ENCODE assay signal across 9 mouse cellular contexts in the genomic region with DNA sequence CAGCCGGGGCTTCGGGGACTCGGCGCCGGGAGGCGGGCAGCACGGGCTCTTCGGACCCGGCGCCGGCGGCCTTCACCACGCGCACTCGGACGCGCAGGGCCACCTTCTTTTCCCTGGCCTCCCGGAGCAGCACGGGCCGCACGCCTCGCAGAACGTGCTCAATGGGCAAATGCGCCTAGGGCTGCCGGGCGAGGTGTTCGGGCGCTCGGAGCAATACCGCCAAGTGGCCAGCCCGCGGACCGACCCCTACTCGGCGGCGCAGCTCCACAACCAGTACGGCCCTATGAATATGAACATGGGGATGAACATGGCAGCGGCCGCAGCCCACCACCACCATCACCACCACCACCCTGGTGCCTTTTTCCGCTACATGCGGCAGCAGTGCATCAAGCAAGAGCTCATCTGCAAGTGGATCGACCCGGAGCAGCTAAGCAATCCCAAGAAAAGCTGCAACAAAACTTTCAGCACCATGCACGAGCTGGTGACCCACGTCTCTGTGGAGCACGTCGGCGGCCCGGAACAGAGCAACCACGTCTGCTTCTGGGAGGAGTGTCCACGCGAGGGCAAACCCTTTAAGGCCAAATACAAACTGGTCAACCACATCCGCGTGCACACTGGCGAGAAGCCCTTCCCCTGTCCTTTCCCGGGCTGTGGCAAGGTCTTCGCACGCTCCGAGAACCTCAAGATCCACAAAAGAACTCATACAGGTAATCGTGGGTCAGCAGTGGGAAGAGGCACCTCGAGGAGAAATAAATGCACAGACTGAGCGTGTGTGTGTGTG. TPM values are rescaled to one million over a fixed set of nuclear protein-coding genes. Genes with fewer than 3 reads are reported as not detected.
DNase-seq lines count a peak whose midpoint lies in the region; ATAC-seq and TF ChIP-seq lines count a peak whose summit lies in the region.
"Had no signal": no experiment of that assay in that cellular context is flagged by ENCODE, and none has a peak within 500 bp of the region (broad histone marks: within the 10 kb centered on the region; RNA-seq: fewer than 3 reads in every experiment).

No protein-coding gene starts in this region.

- peak overlapping the region; percentile 44 for H3K4me3 ChIP-seq in kidney, embryonic 15.5 days (replicated peaks)
- peak overlapping the region; percentile 59 for H3K4me3 ChIP-seq in forebrain, embryonic 15.5 days
- peak overlapping the region; percentile 58 for H3K4me3 ChIP-seq in limb, embryonic 14.5 days (replicated peaks; ENCODE audit: low read length)
- peak overlapping the region; percentile 52 for H3K4me3 ChIP-seq in small intestine, adult 2 months (ENCODE audit: low read depth, low read length)

- no peak overlapping the region for H3K27ac ChIP-seq in kidney, embryonic 15.5 days
- peak overlapping the region; percentile 97 for H3K27ac ChIP-seq in forebrain, embryonic 15.5 days (replicated peaks)
- peak overlapping the region; percentile 85 for H3K27ac ChIP-seq in limb, embryonic 14.5 days (replicated peaks; ENCODE audit: low read depth, low read length)
- no peak overlapping the region for H3K27ac ChIP-seq in small intestine, adult 2 months (ENCODE audit: insufficient read depth, low read depth, low read length)
- H3K27ac ChIP-seq: macrophage had no signal

- peaks cover 98% of the 10 kb centered on the region for H3K27me3 ChIP-seq in kidney, embryonic 15.5 days
- peaks cover 22% of the 10 kb centered on the region for H3K27me3 ChIP-seq in forebrain, embryonic 15.5 days
- H3K27me3 ChIP-seq in limb, embryonic 14.5 days (ENCODE audit: control insufficient read depth, insufficient read depth, low read length), result peaks cover 75% of the 10 kb centered on the region
- peaks cover 88% of the 10 kb centered on the region for H3K27me3 ChIP-seq in small intestine, adult 2 months (ENCODE audit: control insufficient read depth, insufficient read depth, low read length)

- WGBS in kidney, embryonic 15.5 days, result under 1% methylated on average over 62 of the region's 62 CpGs
- under 1% methylated on average over 62 of the region's 62 CpGs for WGBS in forebrain, embryonic 15.5 days
- WGBS in limb, embryonic 14.5 days, result 2% methylated on average over 57 of the region's 62 CpGs
- WGBS in small intestine, adult 2 months, result 2% methylated on average over 62 of the region's 62 CpGs

- H3K4me1 ChIP-seq in kidney, embryonic 15.5 days, result peaks cover 32% of the 10 kb centered on the region
- peaks cover 40% of the 10 kb centered on the region for H3K4me1 ChIP-seq in forebrain, embryonic 15.5 days
- peaks cover 7% of the 10 kb centered on the region; the same call in 1 of the 2 replicates for H3K4me1 ChIP-seq in limb, embryonic 14.5 days (ENCODE audit: control insufficient read depth, insufficient read depth, low read length)
- H3K4me1 ChIP-seq in small intestine, adult 2 months (ENCODE audit: control insufficient read depth, insufficient read depth, insufficient read length, low read length), result peaks cover 9% of the 10 kb centered on the region

- peak; percentile 27 for ATAC-seq in kidney, embryonic 15.5 days (replicated peaks; ENCODE audit: low FRiP score)
- no peak for ATAC-seq in forebrain, embryonic 15.5 days (replicated peaks)
- no peak for ATAC-seq in limb, embryonic 14.5 days (ENCODE audit: low FRiP score, low read depth)

- H3K9me3 ChIP-seq in kidney, embryonic 15.5 days (replicated peaks), result no peaks in the 10 kb centered on the region
- H3K9me3 ChIP-seq in forebrain, embryonic 15.5 days, result no peaks in the 10 kb centered on the region
- no peaks in the 10 kb centered on the region for H3K9me3 ChIP-seq in limb, embryonic 14.5 days (ENCODE audit: control insufficient read depth, low read length)

- peak overlapping the region; percentile 77 for H3K4me2 ChIP-seq in kidney, embryonic 15.5 days
- peak overlapping the region; percentile 68 for H3K4me2 ChIP-seq in forebrain, embryonic 15.5 days (replicated peaks)
- H3K4me2 ChIP-seq in limb, embryonic 14.5 days (replicated peaks; ENCODE audit: low read depth, low read length, severe bottlenecking), result peak overlapping the region; percentile 65

- TF ChIP-seq CTCF in brain, embryonic 14.5 days (IDR thresholded peaks at IDR 0.05; ENCODE audit: borderline replicate concordance, extremely low read depth, insufficient read depth, insufficient read length), result no peak
- TF ChIP-seq CTCF in small intestine, adult 2 months (IDR thresholded peaks at IDR 0.05; ENCODE audit: extremely low read depth, insufficient read length, insufficient replicate concordance, low read depth, low read length), result no peak

- DNase-seq in kidney, postnatal 14 days, result no peak
- peak; percentile 66 for DNase-seq in brain, embryonic 14.5 days (ENCODE audit: low read depth)
- DNase-seq in limb, embryonic 14.5 days (ENCODE audit: low spot score), result no peak
- no peak for DNase-seq in spleen, adult 18-20 months
- DNase-seq in left cerebral cortex, adult 8-10 months (ENCODE audit: low spot score in 2 of 2), result no peak

- no peak for TF ChIP-seq POLR2A in brain, embryonic 14.5 days (IDR thresholded peaks at IDR 0.05; ENCODE audit: borderline replicate concordance, extremely low read depth, insufficient read depth, insufficient read length, poor library complexity, severe bottlenecking)
- TF ChIP-seq POLR2A in limb, embryonic 14.5 days (IDR thresholded peaks at IDR 0.05; ENCODE audit: borderline replicate concordance, extremely low read depth, insufficient read depth, insufficient read length), result no peak
- no peak for TF ChIP-seq POLR2A in small intestine, adult 2 months (IDR thresholded peaks at IDR 0.05; ENCODE audit: low read depth, low read length)

- no peaks in the 10 kb centered on the region for H3K36me3 ChIP-seq in kidney, embryonic 15.5 days
- H3K36me3 ChIP-seq in forebrain, embryonic 15.5 days, result no peaks in the 10 kb centered on the region
- H3K36me3 ChIP-seq in limb, embryonic 14.5 days (ENCODE audit: control insufficient read depth, insufficient read depth, low read length), result no peaks in the 10 kb centered on the region
- no peaks in the 10 kb centered on the region for H3K36me3 ChIP-seq in small intestine, adult 2 months (ENCODE audit: control insufficient read depth, insufficient read depth, low read length)

- H3K9ac ChIP-seq in kidney, embryonic 15.5 days, result no peak overlapping the region
- H3K9ac ChIP-seq in forebrain, embryonic 15.5 days (replicated peaks), result peak overlapping the region; percentile 70
- peak overlapping the region; percentile 66 for H3K9ac ChIP-seq in limb, embryonic 14.5 days (ENCODE audit: low read depth, low read length, severe bottlenecking)

RNA-seq across cellular contexts. Expression of a gene that starts 1.0 kb away (rescaled TPM):
- not detected in 2 replicates for polyA plus RNA-seq in kidney, embryonic 15.5 days (2015; fragmentation: Nextera tagmentation; extraction: Ambion mirVana)
- 51.8 and 66.8 TPM in 2 replicates for polyA plus RNA-seq in brain, embryonic 14.5 days (2012; rRNA removed)
- polyA plus RNA-seq in forebrain, embryonic 15.5 days (2015; fragmentation: Nextera tagmentation; extraction: Ambion mirVana), result 8.4 and 9.3 TPM in 2 replicates
- 4.0 and 6.0 TPM in 2 replicates for polyA plus RNA-seq in limb, embryonic 14.5 days (2012; rRNA removed)
- polyA plus RNA-seq in limb, embryonic 14.5 days (2014; fragmentation: Nextera tagmentation; extraction: Ambion mirVana), result 0.80 and 1.1 TPM in 2 replicates
- polyA plus RNA-seq in small intestine, adult 2 months (2012; rRNA removed), result not detected in 2 replicates
- 10 to 100 TPM; 20.3 to 25.7 (median 21.7) TPM for total RNA-seq in left cerebral cortex, adult 8-10 months (2022)
- polyA plus RNA-seq: macrophage had no signal

RNA-seq across cellular contexts. Expression of a gene that starts 10.8 kb away (rescaled TPM):
- polyA plus RNA-seq in kidney, embryonic 15.5 days (2015; fragmentation: Nextera tagmentation; extraction: Ambion mirVana), result 0.13 TPM in 1 of 2 replicates, not detected in the other
- 10.4 and 18.6 TPM in 2 replicates for polyA plus RNA-seq in brain, embryonic 14.5 days (2012; rRNA removed)
- 14.2 and 15.2 TPM in 2 replicates for polyA plus RNA-seq in forebrain, embryonic 15.5 days (2015; fragmentation: Nextera tagmentation; extraction: Ambion mirVana)
- 0.47 and 1.3 TPM in 2 replicates for polyA plus RNA-seq in limb, embryonic 14.5 days (2012; rRNA removed)
- 0.76 and 0.94 TPM in 2 replicates for polyA plus RNA-seq in limb, embryonic 14.5 days (2014; fragmentation: Nextera tagmentation; extraction: Ambion mirVana)
- polyA plus RNA-seq in small intestine, adult 2 months (2012; rRNA removed), result not detected in 2 replicates
- 1 to 10 TPM; 2.2 to 6.1 (median 3.5) TPM for total RNA-seq in left cerebral cortex, adult 8-10 months (2022)
- polyA plus RNA-seq: macrophage had no signal

RNA-seq across cellular contexts. Expression of a gene that starts 14.2 kb away (rescaled TPM):
- polyA plus RNA-seq in kidney, embryonic 15.5 days (2015; fragmentation: Nextera tagmentation; extraction: Ambion mirVana), result not detected in 2 replicates
- 0.16 and 0.25 TPM in 2 replicates for polyA plus RNA-seq in brain, embryonic 14.5 days (2012; rRNA removed)
- 0.57 and 0.63 TPM in 2 replicates for polyA plus RNA-seq in forebrain, embryonic 15.5 days (2015; fragmentation: Nextera tagmentation; extraction: Ambion mirVana)
- not detected in 2 replicates for polyA plus RNA-seq in limb, embryonic 14.5 days (2012; rRNA removed)
- 0.12 TPM in 1 of 2 replicates, not detected in the other for polyA plus RNA-seq in limb, embryonic 14.5 days (2014; fragmentation: Nextera tagmentation; extraction: Ambion mirVana)
- polyA plus RNA-seq in small intestine, adult 2 months (2012; rRNA removed), result not detected in 2 replicates
- total RNA-seq in left cerebral cortex, adult 8-10 months (2022), result not detected
- polyA plus RNA-seq: macrophage had no signal

RNA-seq across cellular contexts. Expression of a gene that starts 25.3 kb away (rescaled TPM):
- polyA plus RNA-seq in kidney, embryonic 15.5 days (2015; fragmentation: Nextera tagmentation; extraction: Ambion mirVana), result 0.10 TPM in 1 of 2 replicates, not detected in the other
- polyA plus RNA-seq in brain, embryonic 14.5 days (2012; rRNA removed), result 0.16 and 0.52 TPM in 2 replicates
- 0.74 and 0.75 TPM in 2 replicates for polyA plus RNA-seq in forebrain, embryonic 15.5 days (2015; fragmentation: Nextera tagmentation; extraction: Ambion mirVana)
- polyA plus RNA-seq in limb, embryonic 14.5 days (2012; rRNA removed), result not detected in 2 replicates
- 0.25 TPM in 1 of 2 replicates, not detected in the other for polyA plus RNA-seq in limb, embryonic 14.5 days (2014; fragmentation: Nextera tagmentation; extraction: Ambion mirVana)
- not detected in 2 replicates for polyA plus RNA-seq in small intestine, adult 2 months (2012; rRNA removed)
- under 1 TPM in 3 of 4 experiments, not detected in 1; 0.19 to 0.59 (median 0.41) TPM for total RNA-seq in left cerebral cortex, adult 8-10 months (2022)
- polyA plus RNA-seq: macrophage had no signal

RNA-seq across cellular contexts. Expression of a gene that starts 57.9 kb away (rescaled TPM):
- polyA plus RNA-seq in kidney, embryonic 15.5 days (2015; fragmentation: Nextera tagmentation; extraction: Ambion mirVana), result 23.6 and 23.9 TPM in 2 replicates
- polyA plus RNA-seq in brain, embryonic 14.5 days (2012; rRNA removed), result 22.4 and 22.7 TPM in 2 replicates
- polyA plus RNA-seq in forebrain, embryonic 15.5 days (2015; fragmentation: Nextera tagmentation; extraction: Ambion mirVana), result 21.9 and 25.2 TPM in 2 replicates
- polyA plus RNA-seq in limb, embryonic 14.5 days (2012; rRNA removed), result 11.4 and 15.7 TPM in 2 replicates
- polyA plus RNA-seq in limb, embryonic 14.5 days (2014; fragmentation: Nextera tagmentation; extraction: Ambion mirVana), result 17.3 and 18.1 TPM in 2 replicates
- polyA plus RNA-seq in small intestine, adult 2 months (2012; rRNA removed), result 2.1 and 2.7 TPM in 2 replicates
- 10 to 100 TPM; 35.3 to 45.7 (median 40.5) TPM for total RNA-seq in left cerebral cortex, adult 8-10 months (2022)

Comparison
In these comparisons a context has a peak if more than half of its experiments do, and no peak if none do; other contexts are left out.
1. H3K27ac ChIP-seq: peak in forebrain, embryonic 15.5 days (single experiment) and limb, embryonic 14.5 days (single experiment); none in kidney, embryonic 15.5 days (single experiment) and small intestine, adult 2 months (single experiment).
2. Peak in every context shown above with its lines, with median percentiles within 50 percentile points of each other: H3K4me2 ChIP-seq and H3K4me3 ChIP-seq.